Mouse (Mus musculus): Measurements from ENCODE around the gene Ctag2. TPM values are rescaled to one million over a fixed set of nuclear protein-coding genes. Genes with fewer than 3 reads are reported as not detected.

The Ctag2 gene
- not detected for total RNA-seq (2021)
- not detected in 2 replicates for polyA plus RNA-seq (2012; rRNA removed)
- long read RNA-seq: 0 reads

DNA sequence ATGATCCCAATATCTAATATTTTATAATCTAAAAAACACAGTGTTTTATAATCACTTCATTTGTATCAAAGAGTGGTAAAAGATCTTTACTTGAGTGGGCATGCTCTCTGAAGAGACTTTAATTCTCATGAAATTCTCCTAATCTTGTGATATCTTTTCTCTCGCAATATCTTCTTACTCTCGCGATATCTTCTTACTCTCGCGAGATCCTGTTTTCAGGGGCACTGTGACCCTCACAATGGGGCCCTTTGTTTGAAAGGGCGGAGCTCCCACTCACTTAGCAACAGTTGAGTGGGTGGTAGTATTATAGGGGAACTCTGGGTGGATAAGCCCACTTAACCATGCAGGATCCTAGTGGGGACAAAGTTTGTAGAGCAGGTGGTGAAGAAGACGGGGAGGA lies at the start of gene Ctag2:
Gene Ctag2 (plus strand): TSS at position 301 of the 400 bp plus-strand sequence.
- DNase-seq: no peak
